Mouse (Mus musculus): ENCODE measurements at regions not wholly inside any gene's neighbourhood (a gene's known extent, or its start where the extent isn't known, plus 50 kb on each side); places are given as distances from the start of the nearest gene placed in this dataset.

- DNase-seq (ENCODE audit: low spot score in 2 of 2) = no peak
These were observed 91.3 kb upstream of the 1600014C23Rik start for GRCm38 (mm10) chr17:45824977-45825376.

- no peak for DNase-seq (ENCODE audit: low spot score in 2 of 2)
These were observed 89.9 kb upstream of the 1600014C23Rik start for GRCm38 (mm10) chr17:45823501-45823900.

- no peak for DNase-seq (ENCODE audit: low spot score in 2 of 2)
These were observed 88.8 kb upstream of the 1600014C23Rik start for GRCm38 (mm10) chr17:45822427-45822826.

- no peak for DNase-seq (ENCODE audit: low spot score in 2 of 2)
These were observed 87.7 kb upstream of the 1600014C23Rik start for GRCm38 (mm10) chr17:45821356-45821755.

GRCm38 (mm10) chr17:45819143-45819542, 85.5 kb upstream of the 1600014C23Rik start:
- DNase-seq (ENCODE audit: low spot score in 2 of 2) = no peak

- no peak for DNase-seq (ENCODE audit: low spot score in 2 of 2)
These were observed 82.9 kb upstream of the 1600014C23Rik start for GRCm38 (mm10) chr17:45816566-45816965.

GRCm38 (mm10) chr17:45815833-45816232, 82.2 kb upstream of the 1600014C23Rik start:
- DNase-seq (ENCODE audit: low spot score in 2 of 2) = no peak

GRCm38 (mm10) chr17:45815341-45815740, 81.7 kb upstream of the 1600014C23Rik start:
- DNase-seq (ENCODE audit: low spot score in 2 of 2) = no peak

GRCm38 (mm10) chr17:45814586-45814985, 80.9 kb upstream of the 1600014C23Rik start:
- no peak for DNase-seq (ENCODE audit: low spot score in 2 of 2)

GRCm38 (mm10) chr17:45813956-45814355, 80.3 kb upstream of the 1600014C23Rik start:
- no peak for DNase-seq (ENCODE audit: low spot score in 2 of 2)

GRCm38 (mm10) chr17:45812289-45812955, 78.8 kb upstream of the 1600014C23Rik start:
- DNase-seq (ENCODE audit: low spot score in 2 of 2) = no peak

GRCm38 (mm10) chr17:45811632-45812221, 78.1 kb upstream of the 1600014C23Rik start:
- DNase-seq (ENCODE audit: low spot score in 2 of 2) = no peak

- no peak for DNase-seq (ENCODE audit: low spot score in 2 of 2)
These were observed 76.1 kb upstream of the 1600014C23Rik start for GRCm38 (mm10) chr17:45809728-45810127.

- DNase-seq (ENCODE audit: low spot score in 2 of 2) = no peak
These were observed 74.7 kb upstream of the 1600014C23Rik start for GRCm38 (mm10) chr17:45808374-45808773.

GRCm38 (mm10) chr17:45807452-45807851, 73.8 kb upstream of the 1600014C23Rik start:
- DNase-seq (ENCODE audit: low spot score in 2 of 2) = peak in 1 of 2 experiments; percentile 46

- DNase-seq (ENCODE audit: low spot score in 2 of 2) = no peak
These were observed 73.2 kb upstream of the 1600014C23Rik start for GRCm38 (mm10) chr17:45806831-45807230.

- DNase-seq (ENCODE audit: low spot score in 2 of 2) = no peak
These were observed 72.8 kb upstream of the 1600014C23Rik start for GRCm38 (mm10) chr17:45806430-45806829.

- no peak for DNase-seq (ENCODE audit: low spot score in 2 of 2)
These were observed 71.9 kb upstream of the 1600014C23Rik start for GRCm38 (mm10) chr17:45805471-45806082.

- DNase-seq (ENCODE audit: low spot score in 2 of 2) = no peak
These were observed 69.7 kb upstream of the 1600014C23Rik start for GRCm38 (mm10) chr17:45803331-45803730.

- no peak for DNase-seq (ENCODE audit: low spot score in 2 of 2)
These were observed 68.8 kb upstream of the 1600014C23Rik start for GRCm38 (mm10) chr17:45802439-45802838.

GRCm38 (mm10) chr17:45799725-45800124, 66.1 kb upstream of the 1600014C23Rik start:
- DNase-seq (ENCODE audit: low spot score in 2 of 2) = no peak

- no peak for DNase-seq (ENCODE audit: low spot score in 2 of 2)
These were observed 65.4 kb upstream of the 1600014C23Rik start for GRCm38 (mm10) chr17:45798996-45799395.

GRCm38 (mm10) chr17:45798456-45798855, 64.8 kb upstream of the 1600014C23Rik start:
- no peak for DNase-seq (ENCODE audit: low spot score in 2 of 2)

Measured in frontal cortex, postnatal 14 days (tissue).